Mouse (Mus musculus) large intestine, adult 2 months (tissue): ENCODE data around the gene Brat1. TPM values are rescaled to one million over a fixed set of nuclear protein-coding genes. Genes with fewer than 3 reads are reported as not detected.

ENCODE experiments used
- polyA plus RNA-seq: library from polyadenylated mRNA; depleted of rRNA; stranded (reverse); fragments of >200 nt; gene quantifications from 2 replicates; pipeline ENCODE4 v1.2.3, GENCODE M21; 2012; rRNA removed

Brat1 gene
- polyA plus RNA-seq, 1 experiment = 11.0 TPM

Other genes starting within 250 kb of the Brat1 start
- 13.1 and 16.8 TPM in 2 replicates for gene Chst12, start 199.5 kb upstream of the Brat1 start, polyA plus RNA-seq
- not detected in 2 replicates for gene Grifin, start 139.9 kb upstream of the Brat1 start, polyA plus RNA-seq
- gene Lfng, start 97.7 kb upstream of the Brat1 start, polyA plus RNA-seq = 32.6 and 32.8 TPM in 2 replicates
- gene Ttyh3, start 56.0 kb upstream of the Brat1 start, polyA plus RNA-seq = 40.8 and 52.7 TPM in 2 replicates
- 6.7 and 7.7 TPM in 2 replicates for gene Iqce, start 2.6 kb upstream of the Brat1 start, polyA plus RNA-seq
- 3.7 and 4.2 TPM in 2 replicates for gene Amz1, start 19.1 kb downstream of the Brat1 start, polyA plus RNA-seq
- 35.9 and 37.1 TPM in 2 replicates for gene Gna12, start 125.4 kb downstream of the Brat1 start, polyA plus RNA-seq